Mouse (Mus musculus): ENCODE results near the gene Gas7. TPM values are rescaled to one million over a fixed set of nuclear protein-coding genes. Genes with fewer than 3 reads are reported as not detected.

The Gas7 gene
- polyA plus RNA-seq, 1 experiment from 2014 or later, result 39.5 TPM

DNA sequence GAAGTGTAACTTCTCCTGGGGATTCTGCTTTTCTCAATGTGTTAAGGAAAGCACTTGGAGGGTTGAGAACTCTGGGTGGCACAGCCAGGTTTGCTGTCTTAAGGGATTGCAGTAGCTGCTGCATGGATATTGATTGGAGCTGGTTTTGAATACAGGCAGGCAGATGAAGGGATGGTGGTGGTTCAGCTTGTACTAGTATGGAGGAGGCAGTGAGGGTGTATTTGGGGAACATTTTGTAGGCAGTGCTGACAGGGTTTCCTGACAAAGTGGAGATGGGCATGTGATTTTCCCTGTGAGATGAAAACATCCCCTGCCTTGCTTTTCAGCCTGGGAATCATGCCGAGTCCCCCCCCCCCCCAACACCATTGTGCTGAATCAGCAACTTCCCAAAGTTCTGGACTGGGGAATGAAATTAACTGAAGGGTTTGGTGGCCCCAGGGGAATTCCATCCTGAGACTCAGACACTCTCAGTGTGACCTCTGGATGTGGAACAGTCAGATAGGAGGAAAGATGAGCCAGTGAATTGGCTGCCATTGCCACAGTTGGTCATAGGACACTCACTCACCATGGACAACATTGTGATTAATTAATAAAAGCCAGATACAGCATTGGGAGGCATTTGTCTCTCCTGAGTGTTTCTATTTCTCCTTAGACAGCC is 54.1 kb downstream of the Gas7 start:
- H3K4me2 ChIP-seq (ENCODE audit: low read length), result no peak overlapping the region
- no peak overlapping the region for H3K9ac ChIP-seq (ENCODE audit: low read length)
- WGBS, result 91% methylated on average over 1 of the region's 1 CpGs
- no peaks in the 10 kb centered on the region for H3K27me3 ChIP-seq (replicated peaks; ENCODE audit: control insufficient read depth, insufficient read depth, low read length)
- ATAC-seq, result no peak
- H3K9me3 ChIP-seq (replicated peaks; ENCODE audit: control insufficient read depth, low read length), result no peaks in the 10 kb centered on the region
- DNase-seq (ENCODE audit: low spot score), result no peak
- no peak overlapping the region for H3K27ac ChIP-seq (ENCODE audit: low read depth, low read length)
- H3K36me3 ChIP-seq (ENCODE audit: control insufficient read depth, insufficient read depth, low read length), result no peaks in the 10 kb centered on the region
- H3K4me1 ChIP-seq (ENCODE audit: control insufficient read depth, insufficient read depth, low read length), result no peaks in the 10 kb centered on the region
- no peak overlapping the region for H3K4me3 ChIP-seq (ENCODE audit: low read depth, low read length)

- no peak overlapping the region for H3K4me3 ChIP-seq (ENCODE audit: low read depth, low read length)
- H3K36me3 ChIP-seq (ENCODE audit: control insufficient read depth, insufficient read depth, low read length), result no peaks in the 10 kb centered on the region
- H3K9me3 ChIP-seq (replicated peaks; ENCODE audit: control insufficient read depth, low read length), result no peaks in the 10 kb centered on the region
- H3K4me1 ChIP-seq (ENCODE audit: control insufficient read depth, insufficient read depth, low read length), result no peaks in the 10 kb centered on the region
- H3K27me3 ChIP-seq (replicated peaks; ENCODE audit: control insufficient read depth, insufficient read depth, low read length), result no peaks in the 10 kb centered on the region
- no peak for DNase-seq (ENCODE audit: low spot score)
- 79% methylated on average over 4 of the region's 4 CpGs for WGBS
- H3K4me2 ChIP-seq (ENCODE audit: low read length), result no peak overlapping the region
- H3K9ac ChIP-seq (ENCODE audit: low read length), result no peak overlapping the region
- no peak overlapping the region for H3K27ac ChIP-seq (ENCODE audit: low read depth, low read length)
- no peak for ATAC-seq
Measured at GRCm38 (mm10) chr11:67510831-67511230, 55.6 kb downstream of the Gas7 start.

DNA sequence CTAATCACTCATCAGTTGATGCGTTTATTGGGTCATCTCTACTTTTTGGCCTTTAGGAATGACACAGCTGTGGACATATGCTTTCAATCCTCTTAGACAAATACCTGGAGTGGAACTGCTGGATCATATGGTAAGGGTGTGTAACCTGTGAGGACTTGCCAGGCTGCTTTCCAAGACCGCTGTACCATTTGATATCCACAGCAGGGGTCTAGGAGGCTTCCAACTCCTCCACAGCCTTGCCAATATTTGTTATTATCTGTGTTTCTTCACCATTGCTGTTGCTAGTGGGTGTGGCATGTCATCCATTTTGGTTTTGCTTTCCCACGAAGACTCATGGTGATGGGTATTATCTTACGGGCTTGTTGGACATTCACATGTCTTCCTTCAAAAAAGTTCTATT is 57.8 kb downstream of the Gas7 start:
- DNase-seq (ENCODE audit: low spot score) (no peak), ATAC-seq (no peak)
- Histone ChIP-seq H3K9ac (ENCODE audit: low read length) (no peak overlapping the region), H3K4me2 (ENCODE audit: low read length) (no peak overlapping the region), H3K36me3 (ENCODE audit: control insufficient read depth, insufficient read depth, low read length) (no peaks in the 10 kb centered on the region), H3K27ac (ENCODE audit: low read depth, low read length) (no peak overlapping the region), H3K4me3 (ENCODE audit: low read depth, low read length) (no peak overlapping the region), H3K4me1 (ENCODE audit: control insufficient read depth, insufficient read depth, low read length) (no peaks in the 10 kb centered on the region), H3K9me3 (replicated peaks; ENCODE audit: control insufficient read depth, low read length) (no peaks in the 10 kb centered on the region), H3K27me3 (replicated peaks; ENCODE audit: control insufficient read depth, insufficient read depth, low read length) (no peaks in the 10 kb centered on the region)
- WGBS, result 87% methylated on average over 4 of the region's 4 CpGs

DNA sequence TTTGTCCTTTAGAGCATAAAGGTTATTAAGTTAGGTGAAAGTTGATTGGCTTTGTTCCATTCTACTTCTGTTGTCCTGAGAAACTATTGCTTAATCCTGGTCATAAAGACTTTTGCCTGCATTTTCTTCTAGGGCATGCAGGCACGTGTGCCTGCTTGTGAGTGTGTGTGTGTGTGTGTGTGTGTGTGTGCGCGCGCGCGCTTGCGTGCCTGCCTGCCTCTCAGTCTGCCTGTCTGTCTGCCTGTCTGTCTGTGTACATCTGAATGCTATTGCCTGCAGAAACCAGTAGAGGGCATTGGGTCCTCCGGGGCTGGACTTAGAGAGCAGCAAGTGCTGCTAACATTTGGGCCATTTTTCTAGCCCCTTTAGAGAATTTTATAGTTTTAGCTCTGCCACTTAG is 59.2 kb downstream of the Gas7 start:
- 89% methylated on average over 8 of the region's 8 CpGs for WGBS
- ATAC-seq (no peak), DNase-seq (ENCODE audit: low spot score) (peak; percentile 22)
- Histone ChIP-seq H3K4me1 (ENCODE audit: control insufficient read depth, insufficient read depth, low read length) (no peaks in the 10 kb centered on the region), H3K27ac (ENCODE audit: low read depth, low read length) (no peak overlapping the region), H3K9me3 (replicated peaks; ENCODE audit: control insufficient read depth, low read length) (no peaks in the 10 kb centered on the region), H3K4me2 (ENCODE audit: low read length) (no peak overlapping the region), H3K9ac (ENCODE audit: low read length) (no peak overlapping the region), H3K4me3 (ENCODE audit: low read depth, low read length) (no peak overlapping the region), H3K36me3 (ENCODE audit: control insufficient read depth, insufficient read depth, low read length) (no peaks in the 10 kb centered on the region), H3K27me3 (replicated peaks; ENCODE audit: control insufficient read depth, insufficient read depth, low read length) (no peaks in the 10 kb centered on the region)

GRCm38 (mm10) chr11:67515020-67515911 is 60.0 kb downstream of the Gas7 start:
- 64% methylated on average over 5 of the region's 5 CpGs for WGBS
- no peaks in the 10 kb centered on the region for H3K9me3 ChIP-seq (replicated peaks; ENCODE audit: control insufficient read depth, low read length)
- H3K9ac ChIP-seq (ENCODE audit: low read length), result no peak overlapping the region
- no peak overlapping the region for H3K27ac ChIP-seq (ENCODE audit: low read depth, low read length)
- no peaks in the 10 kb centered on the region for H3K4me1 ChIP-seq (ENCODE audit: control insufficient read depth, insufficient read depth, low read length)
- no peak for DNase-seq (ENCODE audit: low spot score)
- H3K4me3 ChIP-seq (ENCODE audit: low read depth, low read length), result no peak overlapping the region
- H3K4me2 ChIP-seq (ENCODE audit: low read length), result no peak overlapping the region
- no peak for ATAC-seq
- no peaks in the 10 kb centered on the region for H3K36me3 ChIP-seq (ENCODE audit: control insufficient read depth, insufficient read depth, low read length)
- H3K27me3 ChIP-seq (replicated peaks; ENCODE audit: control insufficient read depth, insufficient read depth, low read length), result no peaks in the 10 kb centered on the region

DNA sequence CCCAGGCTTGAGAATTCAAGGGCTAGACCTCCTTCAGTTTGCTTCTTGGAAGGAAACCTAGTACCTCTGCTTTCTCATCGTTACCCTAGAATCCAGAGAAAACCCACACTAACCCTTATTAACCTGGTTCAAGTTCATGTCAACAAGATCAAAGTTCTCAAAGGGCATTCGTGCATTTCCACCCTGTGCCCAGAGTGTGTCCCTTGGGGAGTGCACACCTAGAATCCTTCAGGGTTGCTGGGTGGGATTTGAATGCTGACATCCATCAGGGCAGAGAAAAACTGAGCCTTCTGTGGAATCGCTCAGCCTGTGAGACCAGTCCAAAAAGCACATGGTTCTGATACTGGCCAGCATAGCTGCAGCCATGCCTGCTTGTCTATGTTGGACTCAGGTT is 60.7 kb downstream of the Gas7 start:
- 76% methylated on average over 3 of the region's 3 CpGs for WGBS
- Histone ChIP-seq H3K4me3 (ENCODE audit: low read depth, low read length) (no peak overlapping the region), H3K27ac (ENCODE audit: low read depth, low read length) (no peak overlapping the region), H3K4me1 (ENCODE audit: control insufficient read depth, insufficient read depth, low read length) (no peaks in the 10 kb centered on the region), H3K36me3 (ENCODE audit: control insufficient read depth, insufficient read depth, low read length) (no peaks in the 10 kb centered on the region), H3K27me3 (replicated peaks; ENCODE audit: control insufficient read depth, insufficient read depth, low read length) (no peaks in the 10 kb centered on the region), H3K4me2 (ENCODE audit: low read length) (no peak overlapping the region), H3K9me3 (replicated peaks; ENCODE audit: control insufficient read depth, low read length) (no peaks in the 10 kb centered on the region), H3K9ac (ENCODE audit: low read length) (no peak overlapping the region)
- ATAC-seq, result no peak
- no peak for DNase-seq (ENCODE audit: low spot score)

DNA sequence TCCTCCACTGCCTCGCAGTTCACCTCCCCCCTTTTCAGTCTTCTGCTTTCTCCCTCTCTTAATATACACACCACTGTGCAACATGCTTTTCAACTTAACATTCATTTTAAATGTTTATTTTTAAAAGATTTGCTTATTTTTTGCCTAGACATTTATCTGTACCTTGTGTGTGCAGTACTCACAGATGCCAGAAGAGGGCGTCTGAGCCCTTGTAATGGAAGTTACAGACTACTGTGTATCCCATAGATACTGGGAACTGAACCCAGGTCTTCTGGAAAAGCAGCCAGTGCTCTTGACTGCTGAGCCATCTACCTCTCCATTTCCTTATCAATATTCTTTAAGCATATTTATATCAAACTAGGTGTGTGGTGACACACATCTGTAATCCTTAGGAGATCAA is 62.5 kb downstream of the Gas7 start:
- 74% methylated on average over 2 of the region's 2 CpGs for whole genome bisulfite sequencing
- Histone ChIP-seq H3K9me3 (replicated peaks; ENCODE audit: control insufficient read depth, low read length) (no peaks in the 10 kb centered on the region), H3K4me1 (ENCODE audit: control insufficient read depth, insufficient read depth, low read length) (no peaks in the 10 kb centered on the region), H3K36me3 (ENCODE audit: control insufficient read depth, insufficient read depth, low read length) (no peaks in the 10 kb centered on the region), H3K4me2 (ENCODE audit: low read length) (no peak overlapping the region), H3K9ac (ENCODE audit: low read length) (no peak overlapping the region), H3K4me3 (ENCODE audit: low read depth, low read length) (no peak overlapping the region), H3K27me3 (replicated peaks; ENCODE audit: control insufficient read depth, insufficient read depth, low read length) (no peaks in the 10 kb centered on the region), H3K27ac (ENCODE audit: low read depth, low read length) (no peak overlapping the region)
- DNase-seq (ENCODE audit: low spot score), result no peak
- no peak for ATAC-seq

DNA sequence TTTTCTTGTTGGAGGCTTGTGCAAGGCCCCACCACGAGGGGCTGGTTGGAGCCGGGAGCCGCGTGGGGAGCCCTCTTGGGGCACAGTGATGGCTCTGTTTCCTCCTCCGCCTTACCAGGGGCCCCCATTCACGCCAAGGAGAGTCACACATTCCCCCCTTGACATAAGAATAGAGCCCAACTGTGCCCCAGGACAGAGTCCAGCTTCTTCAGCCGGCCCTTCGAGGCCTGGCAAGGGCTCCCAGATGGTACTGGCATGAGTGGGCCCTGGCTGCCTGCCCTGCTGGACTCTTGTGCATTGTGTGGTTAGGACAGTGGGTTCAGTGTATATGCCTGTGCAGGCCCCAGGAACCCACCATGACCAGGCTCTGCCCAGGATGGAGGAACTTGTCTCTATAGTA is 63.7 kb downstream of the Gas7 start:
- no peaks in the 10 kb centered on the region for H3K4me1 ChIP-seq (ENCODE audit: control insufficient read depth, insufficient read depth, low read length)
- H3K9ac ChIP-seq (ENCODE audit: low read length), result no peak overlapping the region
- DNase-seq (ENCODE audit: low spot score), result no peak
- WGBS, result 87% methylated on average over 8 of the region's 8 CpGs
- H3K4me2 ChIP-seq (ENCODE audit: low read length), result no peak overlapping the region
- no peak overlapping the region for H3K4me3 ChIP-seq (ENCODE audit: low read depth, low read length)
- H3K9me3 ChIP-seq (replicated peaks; ENCODE audit: control insufficient read depth, low read length), result no peaks in the 10 kb centered on the region
- ATAC-seq, result no peak
- no peaks in the 10 kb centered on the region for H3K36me3 ChIP-seq (ENCODE audit: control insufficient read depth, insufficient read depth, low read length)
- H3K27ac ChIP-seq (ENCODE audit: low read depth, low read length), result no peak overlapping the region
- no peaks in the 10 kb centered on the region for H3K27me3 ChIP-seq (replicated peaks; ENCODE audit: control insufficient read depth, insufficient read depth, low read length)

- DNase-seq (ENCODE audit: low spot score) (no peak), ATAC-seq (no peak)
- WGBS, result 95% methylated on average over 2 of the region's 2 CpGs
- no peak overlapping the region for H3K4me3 ChIP-seq (ENCODE audit: low read depth, low read length)
- H3K36me3 ChIP-seq (ENCODE audit: control insufficient read depth, insufficient read depth, low read length), result no peaks in the 10 kb centered on the region
- H3K4me1 ChIP-seq (ENCODE audit: control insufficient read depth, insufficient read depth, low read length), result no peaks in the 10 kb centered on the region
- H3K27me3 ChIP-seq (replicated peaks; ENCODE audit: control insufficient read depth, insufficient read depth, low read length), result no peaks in the 10 kb centered on the region
- H3K9ac ChIP-seq (ENCODE audit: low read length), result no peak overlapping the region
- H3K27ac ChIP-seq (ENCODE audit: low read depth, low read length), result no peak overlapping the region
- no peak overlapping the region for H3K4me2 ChIP-seq (ENCODE audit: low read length)
- no peaks in the 10 kb centered on the region for H3K9me3 ChIP-seq (replicated peaks; ENCODE audit: control insufficient read depth, low read length)
Measured at GRCm38 (mm10) chr11:67522671-67523070, 67.4 kb downstream of the Gas7 start.

All from forebrain, embryonic 14.5 days (tissue).